Mouse (Mus musculus): Measurements from ENCODE around the gene Dtnbp1. TPM values are rescaled to one million over a fixed set of nuclear protein-coding genes. Genes with fewer than 3 reads are reported as not detected.

Dtnbp1 gene
- polyA plus RNA-seq, 1 experiment from 2014 or later = 28.6 TPM

GRCm38 (mm10) chr13:44903416-44903815 is 98.5 kb downstream of the Dtnbp1 start:
- Histone ChIP-seq H3K27ac (replicated peaks) (no peak overlapping the region), H3K4me1 (replicated peaks) (no peaks in the 10 kb centered on the region), H3K4me2 (no peak overlapping the region), H3K9me3 (replicated peaks) (no peaks in the 10 kb centered on the region), H3K27me3 (no peaks in the 10 kb centered on the region), H3K36me3 (replicated peaks) (peaks cover 59% of the 10 kb centered on the region), H3K9ac (no peak overlapping the region), H3K4me3 (replicated peaks) (no peak overlapping the region)
- no peak for ATAC-seq (ENCODE audit: insufficient read depth)

- no peaks in the 10 kb centered on the region for H3K27me3 ChIP-seq
- H3K9me3 ChIP-seq (replicated peaks) = no peaks in the 10 kb centered on the region
- H3K4me1 ChIP-seq (replicated peaks) = no peaks in the 10 kb centered on the region
- no peak overlapping the region for H3K4me3 ChIP-seq (replicated peaks)
- H3K9ac ChIP-seq = no peak overlapping the region
- WGBS (ENCODE audit: insufficient replicate concordance) = 82% methylated on average over 6 of the region's 6 CpGs
- no peak overlapping the region for H3K4me2 ChIP-seq
- H3K27ac ChIP-seq (replicated peaks) = no peak overlapping the region
- peaks cover 59% of the 10 kb centered on the region for H3K36me3 ChIP-seq (replicated peaks)
- no peak for ATAC-seq (ENCODE audit: insufficient read depth)
Observed at GRCm38 (mm10) chr13:44902299-44902698, 99.6 kb downstream of the Dtnbp1 start.

GRCm38 (mm10) chr13:44896211-44896610 is 105.7 kb downstream of the Dtnbp1 start:
- Histone ChIP-seq H3K27ac (replicated peaks) (no peak overlapping the region), H3K9ac (no peak overlapping the region), H3K4me2 (no peak overlapping the region), H3K27me3 (no peaks in the 10 kb centered on the region), H3K9me3 (replicated peaks) (no peaks in the 10 kb centered on the region), H3K36me3 (replicated peaks) (peaks cover 40% of the 10 kb centered on the region), H3K4me1 (replicated peaks) (no peaks in the 10 kb centered on the region), H3K4me3 (replicated peaks) (no peak overlapping the region)
- WGBS (ENCODE audit: insufficient replicate concordance) = 84% methylated on average over 12 of the region's 12 CpGs
- no peak for ATAC-seq (ENCODE audit: insufficient read depth)

GRCm38 (mm10) chr13:44891813-44892730 is 109.9 kb downstream of the Dtnbp1 start:
- Histone ChIP-seq H3K4me3 (replicated peaks) (no peak overlapping the region), H3K27me3 (no peaks in the 10 kb centered on the region), H3K9ac (no peak overlapping the region), H3K4me1 (replicated peaks) (no peaks in the 10 kb centered on the region), H3K4me2 (no peak overlapping the region), H3K36me3 (replicated peaks) (peaks cover 19% of the 10 kb centered on the region), H3K27ac (replicated peaks) (no peak overlapping the region), H3K9me3 (replicated peaks) (no peaks in the 10 kb centered on the region)
- WGBS (ENCODE audit: insufficient replicate concordance) = 80% methylated on average over 5 of the region's 5 CpGs
- no peak for ATAC-seq (ENCODE audit: insufficient read depth)

- ATAC-seq (ENCODE audit: insufficient read depth) = no peak
- Histone ChIP-seq H3K36me3 (replicated peaks) (peaks cover 7% of the 10 kb centered on the region; the same call in 1 of the 2 replicates), H3K4me3 (replicated peaks) (no peak overlapping the region), H3K27me3 (no peaks in the 10 kb centered on the region), H3K4me2 (no peak overlapping the region), H3K9me3 (replicated peaks) (no peaks in the 10 kb centered on the region), H3K9ac (no peak overlapping the region), H3K4me1 (replicated peaks) (no peaks in the 10 kb centered on the region), H3K27ac (replicated peaks) (no peak overlapping the region)
- 79% methylated on average over 2 of the region's 2 CpGs for WGBS (ENCODE audit: insufficient replicate concordance)
Observed at GRCm38 (mm10) chr13:44890612-44891011, 111.3 kb downstream of the Dtnbp1 start.

GRCm38 (mm10) chr13:44886221-44886620 is 115.7 kb downstream of the Dtnbp1 start:
- 79% methylated on average over 2 of the region's 2 CpGs for WGBS (ENCODE audit: insufficient replicate concordance)

GRCm38 (mm10) chr13:44881001-44881400 is 120.9 kb downstream of the Dtnbp1 start:
- Histone ChIP-seq H3K27me3 (no peaks in the 10 kb centered on the region), H3K36me3 (replicated peaks) (no peaks in the 10 kb centered on the region), H3K4me2 (no peak overlapping the region), H3K4me1 (replicated peaks) (no peaks in the 10 kb centered on the region), H3K27ac (replicated peaks) (no peak overlapping the region), H3K9me3 (replicated peaks) (no peaks in the 10 kb centered on the region), H3K9ac (no peak overlapping the region), H3K4me3 (replicated peaks) (no peak overlapping the region)
- 81% methylated on average over 4 of the region's 4 CpGs for WGBS (ENCODE audit: insufficient replicate concordance)
- no peak for ATAC-seq (ENCODE audit: insufficient read depth)

More at GRCm38 (mm10) chr13:44886221-44886620, 115.7 kb downstream of the Dtnbp1 start:
- H3K27me3 ChIP-seq = no peaks in the 10 kb centered on the region
- H3K36me3 ChIP-seq (replicated peaks) = peaks cover 4% of the 10 kb centered on the region; the same call in 1 of the 2 replicates
- H3K27ac ChIP-seq (replicated peaks) = no peak overlapping the region
- no peaks in the 10 kb centered on the region for H3K4me1 ChIP-seq (replicated peaks)
- no peak overlapping the region for H3K4me2 ChIP-seq
- no peak for ATAC-seq (ENCODE audit: insufficient read depth)
- H3K4me3 ChIP-seq (replicated peaks) = no peak overlapping the region
- H3K9me3 ChIP-seq (replicated peaks) = no peaks in the 10 kb centered on the region
- no peak overlapping the region for H3K9ac ChIP-seq

GRCm38 (mm10) chr13:44876799-44877198 is 125.1 kb downstream of the Dtnbp1 start:
- Histone ChIP-seq H3K4me1 (replicated peaks) (no peaks in the 10 kb centered on the region), H3K4me2 (no peak overlapping the region), H3K27me3 (no peaks in the 10 kb centered on the region), H3K4me3 (replicated peaks) (no peak overlapping the region), H3K27ac (replicated peaks) (no peak overlapping the region), H3K36me3 (replicated peaks) (peaks cover 3% of the 10 kb centered on the region; the same call in 1 of the 2 replicates), H3K9me3 (replicated peaks) (no peaks in the 10 kb centered on the region), H3K9ac (no peak overlapping the region)
- WGBS (ENCODE audit: insufficient replicate concordance) = 78% methylated on average over 2 of the region's 2 CpGs
- no peak for ATAC-seq (ENCODE audit: insufficient read depth)

Other genes starting within 250 kb of the Dtnbp1 start
- gene Gm9817, start 76.5 kb upstream of the Dtnbp1 start, polyA plus RNA-seq (2015; fragmentation: Nextera tagmentation; extraction: Ambion mirVana) = not detected in 2 replicates